Mouse (Mus musculus) lung, postnatal 0 days (tissue): ENCODE measurements at regions not wholly inside any gene's neighbourhood (a gene's known extent, or its start where the extent isn't known, plus 50 kb on each side); places are given as distances from the start of the nearest gene placed in this dataset.
A peak's percentile ranks its signal among the peaks of the same experiment; 100 is the strongest.

ENCODE experiments used
- ATAC-seq: fragments of 200-750 bp; cut with Nextera tagmentation; 2 replicates; pipeline ENCODE4 v1.8.0; 2017; ENCODE audit warnings: moderate library complexity
- DNase-seq: peaks from one replicate; pipeline ENCODE4 v3.0.0-alpha.2; 2016; ENCODE audit warnings: low spot score
- H3K27ac ChIP-seq: fragments of 300-500 bp; sonication (generic); 2 replicates; pipeline ENCODE4 v1.5.1; 2014; ENCODE audit warnings: antibody characterized with exemption, mild to moderate bottlenecking, low read length, mixed read lengths
- H3K27me3 ChIP-seq: fragments of 300-500 bp; sonication (generic); replicated peaks from 2 replicates; pipeline ENCODE4 v1.6.1; 2014; ENCODE audit warnings: low read length, mixed read lengths; ENCODE audit not compliant: insufficient read depth
- H3K36me3 ChIP-seq: fragments of 300-500 bp; sonication (generic); 2 replicates; pipeline ENCODE4 v1.6.1; 2014; ENCODE audit warnings: low read length, mixed read lengths; ENCODE audit not compliant: insufficient read depth
- H3K4me1 ChIP-seq: fragments of 300-500 bp; sonication (generic); 2 replicates; pipeline ENCODE4 v1.6.1; 2014; ENCODE audit warnings: antibody characterized with exemption, low read depth, low read length, mixed read lengths; ENCODE audit not compliant: insufficient read depth
- H3K4me2 ChIP-seq: fragments of 300-500 bp; sonication (generic); replicated peaks from 2 replicates; pipeline ENCODE4 v1.6.1; 2014; ENCODE audit warnings: low read depth, mild to moderate bottlenecking, low read length, moderate library complexity, mixed read lengths
- H3K4me3 ChIP-seq: fragments of 300-500 bp; sonication (generic); 2 replicates; pipeline ENCODE4 v1.5.1; 2014; ENCODE audit warnings: low read depth, low read length
- H3K9ac ChIP-seq: fragments of 300-500 bp; sonication (generic); replicated peaks from 2 replicates; pipeline ENCODE4 v1.6.1; 2014; ENCODE audit warnings: low read depth, mild to moderate bottlenecking
- H3K9me3 ChIP-seq: fragments of 300-500 bp; sonication (generic); 2 replicates; pipeline ENCODE4 v1.6.1; 2016; ENCODE audit warnings: low read length, mixed read lengths
- CTCF ChIP-seq: IDR thresholded peaks from 2 replicates; pipeline ENCODE4 v1.5.1; 2016; ENCODE audit warnings: antibody characterized with exemption, mild to moderate bottlenecking
- EP300 ChIP-seq: IDR thresholded peaks from 2 replicates; pipeline ENCODE4 v1.6.1; 2016; ENCODE audit warnings: antibody characterized with exemption, mild to moderate bottlenecking, control low read depth
- WGBS: fragments of 180-500 bp; shearing (Covaris S2); extraction: QIAGEN DNeasy Blood & Tissue Kit; methylation state at CpG from one replicate; pipeline ENCODE4 v1.1.7; 2014; 5-methylcytosine and 5-hydroxymethylcytosine counted together

- WGBS = 63% methylated on average over 5 of the region's 5 CpGs
- no peak for ATAC-seq
- no peak overlapping the region for H3K4me3 ChIP-seq
- H3K4me1 ChIP-seq = 0 out of 2 replicates have a peak, but pooled peaks cover 3% of the 10 kb centered on the region
- H3K4me2 ChIP-seq = no peak overlapping the region
- no peaks in the 10 kb centered on the region for H3K27me3 ChIP-seq
- no peak overlapping the region for H3K27ac ChIP-seq
- TF ChIP-seq CTCF = no peak
- no peak for TF ChIP-seq EP300
- H3K36me3 ChIP-seq = no peaks in the 10 kb centered on the region
- DNase-seq = no peak
- no peaks in the 10 kb centered on the region for H3K9me3 ChIP-seq
- H3K9ac ChIP-seq = no peak overlapping the region
Observed at GRCm38 (mm10) chr13:45235236-45235635, 154.3 kb upstream of the Mylip start.

- no peak overlapping the region for H3K4me3 ChIP-seq
- no peak overlapping the region for H3K9ac ChIP-seq
- no peaks in the 10 kb centered on the region for H3K36me3 ChIP-seq
- ATAC-seq = no peak
- no peak for DNase-seq
- 71% methylated on average over 7 of the region's 7 CpGs for WGBS
- H3K9me3 ChIP-seq = no peaks in the 10 kb centered on the region
- TF ChIP-seq EP300 = no peak
- no peak for TF ChIP-seq CTCF
- no peaks in the 10 kb centered on the region for H3K27me3 ChIP-seq
- 0 out of 2 replicates have a peak, but pooled peaks cover 3% of the 10 kb centered on the region for H3K4me1 ChIP-seq
- no peak overlapping the region for H3K27ac ChIP-seq
- H3K4me2 ChIP-seq = no peak overlapping the region
Observed at GRCm38 (mm10) chr13:45238258-45238657, 151.3 kb upstream of the Mylip start.

- TF ChIP-seq EP300 (no peak), CTCF (no peak)
- DNase-seq (peak; percentile 32), ATAC-seq (no peak)
- H3K4me3 ChIP-seq = no peak overlapping the region
- 0 out of 2 replicates have a peak, but pooled peaks cover 3% of the 10 kb centered on the region for H3K4me1 ChIP-seq
- H3K9ac ChIP-seq = no peak overlapping the region
- H3K36me3 ChIP-seq = no peaks in the 10 kb centered on the region
- H3K27me3 ChIP-seq = no peaks in the 10 kb centered on the region
- H3K27ac ChIP-seq = no peak overlapping the region
- H3K9me3 ChIP-seq = no peaks in the 10 kb centered on the region
- H3K4me2 ChIP-seq = no peak overlapping the region
- WGBS = 38% methylated on average over 9 of the region's 9 CpGs
Observed at GRCm38 (mm10) chr13:45239153-45239552, 150.4 kb upstream of the Mylip start.

GRCm38 (mm10) chr13:45240009-45240653 lies 149.4 kb upstream of the Mylip start:
- Histone ChIP-seq H3K4me2 (no peak overlapping the region), H3K4me3 (no peak overlapping the region), H3K9me3 (no peaks in the 10 kb centered on the region), H3K27ac (no peak overlapping the region), H3K9ac (no peak overlapping the region), H3K4me1 (0 out of 2 replicates have a peak, but pooled peaks cover 3% of the 10 kb centered on the region), H3K27me3 (no peaks in the 10 kb centered on the region), H3K36me3 (no peaks in the 10 kb centered on the region)
- TF ChIP-seq CTCF (peak; percentile 33), EP300 (no peak)
- ATAC-seq (no peak), DNase-seq (no peak)
- WGBS = 84% methylated on average over 13 of the region's 13 CpGs

- no peak for TF ChIP-seq EP300
- Histone ChIP-seq H3K36me3 (no peaks in the 10 kb centered on the region), H3K4me3 (no peak overlapping the region), H3K4me1 (0 out of 2 replicates have a peak, but pooled peaks cover 3% of the 10 kb centered on the region), H3K27ac (no peak overlapping the region), H3K9ac (no peak overlapping the region), H3K4me2 (no peak overlapping the region), H3K9me3 (no peaks in the 10 kb centered on the region), H3K27me3 (no peaks in the 10 kb centered on the region)
- DNase-seq (no peak), ATAC-seq (no peak)
- 80% methylated on average over 3 of the region's 3 CpGs for WGBS
Observed at GRCm38 (mm10) chr13:45242261-45242660, 147.3 kb upstream of the Mylip start.

- no peaks in the 10 kb centered on the region for H3K9me3 ChIP-seq
- H3K27ac ChIP-seq = no peak overlapping the region
- H3K27me3 ChIP-seq = no peaks in the 10 kb centered on the region
- WGBS = 77% methylated on average over 12 of the region's 12 CpGs
- ATAC-seq (no peak), DNase-seq (no peak)
- H3K4me3 ChIP-seq = no peak overlapping the region
- no peak overlapping the region for H3K4me2 ChIP-seq
- no peaks in the 10 kb centered on the region for H3K36me3 ChIP-seq
- 0 out of 2 replicates have a peak, but pooled peaks cover 3% of the 10 kb centered on the region for H3K4me1 ChIP-seq
- TF ChIP-seq EP300 (no peak), CTCF (no peak)
- H3K9ac ChIP-seq = no peak overlapping the region
Observed at GRCm38 (mm10) chr13:45242750-45243149, 146.8 kb upstream of the Mylip start.
